Mouse (Mus musculus) intestine, postnatal 0 days (tissue): ENCODE results near the gene Dennd1c. TPM values are rescaled to one million over a fixed set of nuclear protein-coding genes. Genes with fewer than 3 reads are reported as not detected.
A peak's percentile ranks its signal among the peaks of the same experiment; 100 is the strongest.

Experiments used
- ATAC-seq: fragments of 200-750 bp; cut with Nextera tagmentation; 2 replicates; pipeline ENCODE4 v1.8.0; 2017; ENCODE audit warnings: mild to moderate bottlenecking, moderate TSS enrichment, moderate library complexity
- H3K27ac ChIP-seq: fragments of 300-500 bp; sonication (generic); 2 replicates; pipeline ENCODE4 v1.5.1; 2014; ENCODE audit warnings: mild to moderate bottlenecking, low read depth, low read length, moderate library complexity
- H3K27me3 ChIP-seq: fragments of 300-500 bp; sonication (generic); replicated peaks from 2 replicates; pipeline ENCODE4 v1.6.1; 2014; ENCODE audit warnings: low read length, mixed read lengths; ENCODE audit not compliant: control insufficient read depth, insufficient read depth
- H3K36me3 ChIP-seq: fragments of 300-500 bp; sonication (generic); 2 replicates; pipeline ENCODE4 v1.6.1; 2014; ENCODE audit warnings: mild to moderate bottlenecking, moderate library complexity; ENCODE audit not compliant: control insufficient read depth, insufficient read depth
- H3K4me1 ChIP-seq: fragments of 300-500 bp; sonication (generic); replicated peaks from 2 replicates; pipeline ENCODE4 v1.6.1; 2014; ENCODE audit warnings: antibody characterized with exemption, low read length, mixed read lengths; ENCODE audit not compliant: control insufficient read depth, insufficient read depth
- H3K4me2 ChIP-seq: fragments of 300-500 bp; sonication (generic); replicated peaks from 2 replicates; pipeline ENCODE4 v1.6.1; 2014; ENCODE audit warnings: low read depth, mild to moderate bottlenecking, moderate library complexity
- H3K4me3 ChIP-seq: fragments of 300-500 bp; sonication (generic); 2 replicates; pipeline ENCODE4 v1.5.1; 2014; ENCODE audit warnings: low read depth, low read length
- H3K9ac ChIP-seq: fragments of 300-500 bp; sonication (generic); 2 replicates; pipeline ENCODE4 v1.6.1; 2014; ENCODE audit warnings: mild to moderate bottlenecking, low read depth, low read length
- H3K9me3 ChIP-seq: fragments of 300-500 bp; sonication (generic); 2 replicates; pipeline ENCODE4 v1.6.1; 2016; ENCODE audit warnings: mixed run types; ENCODE audit not compliant: control insufficient read depth
- CTCF ChIP-seq: sonication (generic); IDR thresholded peaks from 2 replicates; pipeline ENCODE4 v1.5.1; 2016; ENCODE audit warnings: low read depth, mild to moderate bottlenecking, control low read depth, antibody characterized with exemption, moderate library complexity
- WGBS: fragments of 180-500 bp; shearing (Covaris S2); extraction: QIAGEN DNeasy Blood & Tissue Kit; methylation state at CpG from one replicate; pipeline ENCODE4 v1.1.7; 2014; 5-methylcytosine and 5-hydroxymethylcytosine counted together
- polyA plus RNA-seq: library from polyadenylated mRNA; unstranded; fragments of >200 nt; fragmentation: Nextera tagmentation; extraction: Ambion mirVana; gene quantifications from 2 replicates; pipeline ENCODE4 v1.2.1, GENCODE M21; 2015

Gene Dennd1c
- polyA plus RNA-seq, 1 experiment from 2014 or later = 5.2 TPM

- no peaks in the 10 kb centered on the region for H3K9me3 ChIP-seq
- H3K27ac ChIP-seq = no peak overlapping the region
- WGBS = 76% methylated on average over 5 of the region's 5 CpGs
- H3K4me1 ChIP-seq = no peaks in the 10 kb centered on the region
- no peaks in the 10 kb centered on the region for H3K36me3 ChIP-seq
- H3K27me3 ChIP-seq = no peaks in the 10 kb centered on the region
- H3K4me2 ChIP-seq = no peak overlapping the region
- no peak overlapping the region for H3K9ac ChIP-seq
- no peak overlapping the region for H3K4me3 ChIP-seq
- no peak for ATAC-seq
- no peak for TF ChIP-seq CTCF
Measured at GRCm38 (mm10) chr17:57082481-57082880, 4.2 kb upstream of the Dennd1c start.

GRCm38 (mm10) chr17:57081234-57081842, 3.0 kb upstream of the Dennd1c start:
- H3K4me2 ChIP-seq = no peak overlapping the region
- no peak overlapping the region for H3K27ac ChIP-seq
- ATAC-seq = no peak
- no peaks in the 10 kb centered on the region for H3K9me3 ChIP-seq
- H3K4me1 ChIP-seq = no peaks in the 10 kb centered on the region
- no peak for TF ChIP-seq CTCF
- WGBS = 93% methylated on average over 31 of the region's 31 CpGs
- H3K4me3 ChIP-seq = no peak overlapping the region
- no peak overlapping the region for H3K9ac ChIP-seq
- H3K36me3 ChIP-seq = no peaks in the 10 kb centered on the region
- H3K27me3 ChIP-seq = no peaks in the 10 kb centered on the region

DNA sequence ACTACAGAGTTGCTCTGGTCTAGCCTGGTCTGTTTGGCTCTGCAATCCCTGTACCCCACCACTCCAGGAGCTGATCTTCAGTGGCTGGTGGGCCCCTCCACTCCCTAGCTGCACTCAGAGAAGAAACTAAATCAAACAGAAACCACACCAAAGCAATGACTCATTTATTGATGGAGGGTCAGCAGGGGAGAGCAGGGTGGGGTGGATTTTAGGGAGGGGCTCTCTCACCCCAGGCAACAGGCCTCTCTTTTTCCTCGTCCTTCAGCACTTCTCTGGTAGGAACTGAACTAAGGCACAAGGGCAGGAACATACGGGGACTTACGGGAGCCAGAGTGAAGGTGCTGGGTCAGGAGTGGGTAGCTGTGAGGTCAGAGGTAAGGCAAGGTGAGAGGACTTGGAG, 1.6 kb upstream of the Dennd1c start:
- no peaks in the 10 kb centered on the region for H3K4me1 ChIP-seq
- ATAC-seq = no peak
- 41% methylated on average over 3 of the region's 3 CpGs for WGBS
- H3K27me3 ChIP-seq = no peaks in the 10 kb centered on the region
- H3K4me3 ChIP-seq = no peak overlapping the region
- no peak overlapping the region for H3K4me2 ChIP-seq
- H3K27ac ChIP-seq = no peak overlapping the region
- no peak overlapping the region for H3K9ac ChIP-seq
- H3K9me3 ChIP-seq = no peaks in the 10 kb centered on the region
- H3K36me3 ChIP-seq = no peaks in the 10 kb centered on the region
- TF ChIP-seq CTCF = no peak

DNA sequence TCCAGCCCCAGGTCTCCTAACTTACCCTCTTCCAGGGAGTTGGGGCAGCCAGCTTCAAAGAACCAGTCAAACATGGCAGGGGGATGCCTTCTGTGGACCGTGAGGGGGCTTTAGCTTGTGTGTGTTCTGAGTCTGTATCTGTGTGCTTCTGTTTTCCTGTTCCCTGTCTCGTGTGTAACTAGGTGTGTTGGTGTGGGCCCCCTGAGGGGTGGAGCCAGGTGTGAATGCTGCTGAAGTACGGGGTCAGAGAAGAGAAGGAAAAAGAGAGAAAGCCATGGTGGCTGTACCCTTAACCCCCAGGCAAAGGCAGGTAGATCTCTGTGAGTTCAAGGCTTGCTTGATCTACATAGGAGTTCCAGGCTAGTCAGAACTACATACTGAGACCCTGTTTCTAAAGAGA, 1.4 kb downstream of the Dennd1c start:
- Histone ChIP-seq H3K27ac (no peak overlapping the region), H3K9me3 (no peaks in the 10 kb centered on the region), H3K36me3 (no peaks in the 10 kb centered on the region), H3K27me3 (no peaks in the 10 kb centered on the region), H3K9ac (no peak overlapping the region), H3K4me2 (no peak overlapping the region), H3K4me3 (no peak overlapping the region), H3K4me1 (no peaks in the 10 kb centered on the region)
- ATAC-seq = no peak
- TF ChIP-seq CTCF = no peak
- 31% methylated on average over 3 of the region's 3 CpGs for WGBS

DNA sequence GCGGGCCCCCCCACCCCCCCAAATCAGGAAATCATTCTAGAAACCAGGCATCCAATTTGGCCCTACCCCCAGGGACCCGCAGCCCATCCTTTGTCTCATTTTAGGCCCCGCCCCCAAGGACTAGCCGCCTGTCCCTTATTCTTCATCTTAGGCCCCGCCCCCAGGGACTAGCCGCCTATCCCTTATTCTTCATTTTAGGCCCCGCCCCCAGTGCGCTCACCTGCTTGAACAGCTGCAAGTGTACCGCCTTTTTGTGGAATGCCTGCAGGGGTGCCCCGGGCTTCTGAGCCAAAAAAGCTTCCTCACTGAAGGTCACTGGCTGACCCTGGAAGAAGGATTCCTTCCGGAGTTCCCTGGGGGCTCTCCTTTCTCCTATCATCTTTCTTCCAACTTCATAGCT, 7.6 kb downstream of the Dennd1c start:
- no peak overlapping the region for H3K27ac ChIP-seq
- no peaks in the 10 kb centered on the region for H3K27me3 ChIP-seq
- TF ChIP-seq CTCF = no peak
- peak overlapping the region; percentile 22; the same call in 1 of the 2 replicates for H3K4me2 ChIP-seq
- H3K4me3 ChIP-seq = no peak overlapping the region
- 7% methylated on average over 11 of the region's 11 CpGs for WGBS
- H3K36me3 ChIP-seq = peaks cover 12% of the 10 kb centered on the region; the same call in 1 of the 2 replicates
- ATAC-seq = peak; percentile 70
- no peaks in the 10 kb centered on the region for H3K4me1 ChIP-seq
- no peaks in the 10 kb centered on the region for H3K9me3 ChIP-seq
- no peak overlapping the region for H3K9ac ChIP-seq

DNA sequence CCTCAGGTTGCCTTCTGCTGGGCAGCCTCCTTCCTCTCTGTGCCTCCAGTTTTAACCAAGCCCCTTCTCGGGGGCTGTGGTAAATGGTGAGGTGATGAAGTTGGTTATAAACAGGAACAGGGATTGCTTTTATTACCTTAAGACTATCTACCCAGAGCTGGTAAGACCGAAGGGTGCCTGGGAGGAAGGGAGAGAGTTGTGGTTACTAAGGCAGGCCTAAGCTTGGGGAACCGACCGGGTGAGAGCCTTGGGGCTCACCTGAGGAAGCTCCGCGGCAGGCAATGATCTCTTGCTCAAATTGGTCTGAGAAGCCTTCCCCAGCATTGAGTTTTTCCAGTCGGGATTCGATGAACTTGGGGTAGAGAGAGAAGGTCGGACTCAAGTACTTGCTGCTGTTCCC, 8.0 kb downstream of the Dennd1c start:
- Histone ChIP-seq H3K27me3 (no peaks in the 10 kb centered on the region), H3K9me3 (no peaks in the 10 kb centered on the region), H3K27ac (no peak overlapping the region), H3K4me1 (no peaks in the 10 kb centered on the region), H3K9ac (no peak overlapping the region), H3K4me2 (peak overlapping the region; percentile 22; the same call in 1 of the 2 replicates), H3K4me3 (no peak overlapping the region), H3K36me3 (peaks cover 12% of the 10 kb centered on the region; the same call in 1 of the 2 replicates)
- WGBS = 7% methylated on average over 9 of the region's 9 CpGs
- no peak for ATAC-seq
- TF ChIP-seq CTCF = no peak

DNA sequence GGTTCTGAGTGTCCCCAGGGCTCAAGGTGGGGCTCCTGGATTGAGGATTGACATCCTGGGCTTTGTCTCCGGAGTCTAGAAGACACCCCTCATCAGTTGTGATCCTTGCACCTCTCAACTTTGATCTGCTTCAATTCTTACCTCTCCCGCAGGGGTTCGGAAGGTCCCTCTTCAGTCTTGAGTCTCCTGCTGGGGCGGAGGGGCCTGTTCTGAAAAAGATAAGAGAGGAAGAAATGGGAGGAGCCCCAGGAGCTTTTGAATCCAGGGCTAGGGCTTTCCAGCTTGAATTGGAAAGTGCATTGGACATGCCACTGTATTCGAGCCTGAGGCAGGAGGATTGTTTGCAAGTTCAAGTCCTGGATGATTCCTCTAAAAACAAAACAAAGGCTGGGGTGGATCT, 11.4 kb downstream of the Dennd1c start:
- Histone ChIP-seq H3K27ac (no peak overlapping the region), H3K27me3 (peaks cover 6% of the 10 kb centered on the region; the same call in 1 of the 2 replicates), H3K9me3 (no peaks in the 10 kb centered on the region), H3K9ac (no peak overlapping the region), H3K4me2 (no peak overlapping the region), H3K4me1 (0 out of 2 replicates have a peak, but pooled peaks cover 6% of the 10 kb centered on the region), H3K36me3 (peaks cover 19% of the 10 kb centered on the region; the same call in 1 of the 2 replicates), H3K4me3 (no peak overlapping the region)
- no peak for TF ChIP-seq CTCF
- ATAC-seq = no peak
- WGBS = 59% methylated on average over 5 of the region's 5 CpGs
